Mouse (Mus musculus) limb, embryonic 13.5 days (tissue): ENCODE data around the gene Pde11a. TPM values are rescaled to one million over a fixed set of nuclear protein-coding genes. Genes with fewer than 3 reads are reported as not detected.

Source experiments
- ATAC-seq: fragments of 200-750 bp; cut with Nextera tagmentation; 2 replicates; pipeline ENCODE4 v1.8.0; 2017; ENCODE audit warnings: low read depth, moderate number of reproducible peaks, moderate TSS enrichment; ENCODE audit not compliant: low FRiP score
- H3K27ac ChIP-seq: fragments of 300-500 bp; sonication (generic); 2 replicates; pipeline ENCODE4 v1.5.1; 2015; ENCODE audit warnings: inconsistent platforms, mild to moderate bottlenecking, moderate library complexity
- H3K27me3 ChIP-seq: fragments of 300-500 bp; sonication (generic); 2 replicates; pipeline ENCODE4 v1.6.1; 2015; ENCODE audit warnings: mild to moderate bottlenecking, inconsistent platforms
- H3K36me3 ChIP-seq: fragments of 300-500 bp; sonication (generic); 2 replicates; pipeline ENCODE4 v1.6.1; 2015; ENCODE audit warnings: inconsistent platforms, mild to moderate bottlenecking, moderate library complexity
- H3K4me1 ChIP-seq: fragments of 300-500 bp; sonication (generic); 2 replicates; pipeline ENCODE4 v1.6.1; 2015; ENCODE audit warnings: inconsistent platforms
- H3K4me2 ChIP-seq: fragments of 300-500 bp; sonication (generic); replicated peaks from 2 replicates; pipeline ENCODE4 v1.6.1; 2015; ENCODE audit warnings: inconsistent platforms, mild to moderate bottlenecking, moderate library complexity
- H3K4me3 ChIP-seq: fragments of 300-500 bp; sonication (generic); 2 replicates; pipeline ENCODE4 v1.5.1; 2015; ENCODE audit warnings: moderate library complexity, mild to moderate bottlenecking, inconsistent platforms
- H3K9ac ChIP-seq: fragments of 300-500 bp; sonication (generic); 2 replicates; pipeline ENCODE4 v1.6.1; 2015; ENCODE audit warnings: mild to moderate bottlenecking, inconsistent platforms
- H3K9me3 ChIP-seq: fragments of 300-500 bp; sonication (generic); 2 replicates; pipeline ENCODE4 v1.6.1; 2016; ENCODE audit warnings: inconsistent platforms
- WGBS: fragments of 180-500 bp; shearing (Covaris S2); methylation state at CpG from one replicate; pipeline ENCODE4 v1.1.7; 2015; 5-methylcytosine and 5-hydroxymethylcytosine counted together
- polyA plus RNA-seq: library from polyadenylated mRNA; unstranded; fragments of >200 nt; fragmentation: Nextera tagmentation; extraction: Ambion mirVana; gene quantifications from 2 replicates; pipeline ENCODE4 v1.2.1, GENCODE M21; 2015

Pde11a gene
- polyA plus RNA-seq, 1 experiment from 2014 or later, result 0.50 TPM

- H3K27ac ChIP-seq, result no peak overlapping the region
- 70% methylated on average over 4 of the region's 4 CpGs for WGBS
- no peak overlapping the region for H3K4me2 ChIP-seq
- H3K27me3 ChIP-seq, result no peaks in the 10 kb centered on the region
- H3K9me3 ChIP-seq, result no peaks in the 10 kb centered on the region
- no peak overlapping the region for H3K9ac ChIP-seq
- H3K36me3 ChIP-seq, result no peaks in the 10 kb centered on the region
- no peak overlapping the region for H3K4me3 ChIP-seq
- ATAC-seq, result peak; percentile 28; the same call in 1 of the 2 replicates
- H3K4me1 ChIP-seq, result no peaks in the 10 kb centered on the region
Observed at GRCm38 (mm10) chr2:76286288-76286740, 52.3 kb downstream of the Pde11a start.

- H3K4me1 ChIP-seq, result no peaks in the 10 kb centered on the region
- WGBS, result 80% methylated on average over 3 of the region's 3 CpGs
- no peak overlapping the region for H3K4me2 ChIP-seq
- ATAC-seq, result no peak
- no peaks in the 10 kb centered on the region for H3K36me3 ChIP-seq
- H3K27ac ChIP-seq, result no peak overlapping the region
- no peaks in the 10 kb centered on the region for H3K27me3 ChIP-seq
- H3K9me3 ChIP-seq, result no peaks in the 10 kb centered on the region
- no peak overlapping the region for H3K4me3 ChIP-seq
- no peak overlapping the region for H3K9ac ChIP-seq
Observed at GRCm38 (mm10) chr2:76285150-76285549, 53.4 kb downstream of the Pde11a start.

GRCm38 (mm10) chr2:76283378-76284132 is 55.0 kb downstream of the Pde11a start:
- Histone ChIP-seq H3K36me3 (no peaks in the 10 kb centered on the region), H3K9ac (no peak overlapping the region), H3K27ac (no peak overlapping the region), H3K27me3 (no peaks in the 10 kb centered on the region), H3K4me2 (no peak overlapping the region), H3K9me3 (no peaks in the 10 kb centered on the region), H3K4me1 (no peaks in the 10 kb centered on the region), H3K4me3 (no peak overlapping the region)
- 82% methylated on average over 6 of the region's 6 CpGs for WGBS
- ATAC-seq, result no peak

- no peak for ATAC-seq
- no peaks in the 10 kb centered on the region for H3K9me3 ChIP-seq
- no peak overlapping the region for H3K27ac ChIP-seq
- H3K4me2 ChIP-seq, result no peak overlapping the region
- no peaks in the 10 kb centered on the region for H3K27me3 ChIP-seq
- WGBS, result 77% methylated on average over 1 of the region's 1 CpGs
- peaks cover 6% of the 10 kb centered on the region for H3K4me1 ChIP-seq
- no peak overlapping the region for H3K4me3 ChIP-seq
- no peaks in the 10 kb centered on the region for H3K36me3 ChIP-seq
- H3K9ac ChIP-seq, result no peak overlapping the region
Observed at GRCm38 (mm10) chr2:76269494-76269893, 69.1 kb downstream of the Pde11a start.

- Histone ChIP-seq H3K9ac (no peak overlapping the region), H3K27me3 (no peaks in the 10 kb centered on the region), H3K4me3 (no peak overlapping the region), H3K27ac (no peak overlapping the region), H3K4me2 (no peak overlapping the region), H3K36me3 (no peaks in the 10 kb centered on the region), H3K9me3 (no peaks in the 10 kb centered on the region), H3K4me1 (peaks cover 6% of the 10 kb centered on the region)
- ATAC-seq, result no peak
- 87% methylated on average over 6 of the region's 6 CpGs for WGBS
Observed at GRCm38 (mm10) chr2:76267335-76267734, 71.2 kb downstream of the Pde11a start.

- H3K4me3 ChIP-seq, result no peak overlapping the region
- 81% methylated on average over 10 of the region's 10 CpGs for WGBS
- no peaks in the 10 kb centered on the region for H3K9me3 ChIP-seq
- no peaks in the 10 kb centered on the region for H3K36me3 ChIP-seq
- H3K27ac ChIP-seq, result no peak overlapping the region
- H3K27me3 ChIP-seq, result no peaks in the 10 kb centered on the region
- no peak overlapping the region for H3K4me2 ChIP-seq
- no peak for ATAC-seq
- no peak overlapping the region for H3K9ac ChIP-seq
- H3K4me1 ChIP-seq, result peaks cover 6% of the 10 kb centered on the region
Observed at GRCm38 (mm10) chr2:76266622-76267021, 72.0 kb downstream of the Pde11a start.

- WGBS, result 75% methylated on average over 10 of the region's 10 CpGs
- Histone ChIP-seq H3K4me3 (no peak overlapping the region), H3K9ac (no peak overlapping the region), H3K4me1 (peaks cover 6% of the 10 kb centered on the region), H3K9me3 (no peaks in the 10 kb centered on the region), H3K36me3 (no peaks in the 10 kb centered on the region), H3K27me3 (no peaks in the 10 kb centered on the region), H3K27ac (no peak overlapping the region), H3K4me2 (no peak overlapping the region)
- no peak for ATAC-seq
Observed at GRCm38 (mm10) chr2:76264258-76264657, 74.3 kb downstream of the Pde11a start.

GRCm38 (mm10) chr2:76262661-76263060 is 75.9 kb downstream of the Pde11a start:
- H3K27me3 ChIP-seq, result no peaks in the 10 kb centered on the region
- ATAC-seq, result no peak
- H3K27ac ChIP-seq, result no peak overlapping the region
- no peaks in the 10 kb centered on the region; the same call in none of the 2 replicates for H3K4me1 ChIP-seq
- no peaks in the 10 kb centered on the region for H3K9me3 ChIP-seq
- H3K4me2 ChIP-seq, result no peak overlapping the region
- no peak overlapping the region for H3K4me3 ChIP-seq
- H3K36me3 ChIP-seq, result no peaks in the 10 kb centered on the region
- H3K9ac ChIP-seq, result no peak overlapping the region
- WGBS, result 72% methylated on average over 10 of the region's 10 CpGs

- Histone ChIP-seq H3K27me3 (no peaks in the 10 kb centered on the region), H3K9me3 (no peaks in the 10 kb centered on the region), H3K4me1 (no peaks in the 10 kb centered on the region), H3K27ac (no peak overlapping the region), H3K9ac (no peak overlapping the region), H3K4me2 (no peak overlapping the region), H3K36me3 (no peaks in the 10 kb centered on the region), H3K4me3 (no peak overlapping the region)
- ATAC-seq, result no peak
- 49% methylated on average over 6 of the region's 6 CpGs for whole genome bisulfite sequencing
Observed at GRCm38 (mm10) chr2:76254833-76255232, 83.7 kb downstream of the Pde11a start.

GRCm38 (mm10) chr2:76251379-76251778 is 87.2 kb downstream of the Pde11a start:
- Histone ChIP-seq H3K27me3 (no peaks in the 10 kb centered on the region), H3K27ac (no peak overlapping the region), H3K4me1 (no peaks in the 10 kb centered on the region), H3K4me3 (no peak overlapping the region), H3K9me3 (no peaks in the 10 kb centered on the region), H3K36me3 (no peaks in the 10 kb centered on the region), H3K9ac (no peak overlapping the region), H3K4me2 (no peak overlapping the region)
- WGBS, result 76% methylated on average over 10 of the region's 10 CpGs
- no peak for ATAC-seq

GRCm38 (mm10) chr2:76248242-76248641 is 90.3 kb downstream of the Pde11a start:
- no peak overlapping the region for H3K4me3 ChIP-seq
- no peaks in the 10 kb centered on the region for H3K9me3 ChIP-seq
- H3K36me3 ChIP-seq, result no peaks in the 10 kb centered on the region
- H3K27ac ChIP-seq, result no peak overlapping the region
- no peaks in the 10 kb centered on the region for H3K4me1 ChIP-seq
- no peak for ATAC-seq
- H3K9ac ChIP-seq, result no peak overlapping the region
- no peaks in the 10 kb centered on the region for H3K27me3 ChIP-seq
- 39% methylated on average over 9 of the region's 10 CpGs for WGBS
- no peak overlapping the region for H3K4me2 ChIP-seq

GRCm38 (mm10) chr2:76239175-76239574 is 99.4 kb downstream of the Pde11a start:
- no peak for ATAC-seq
- Histone ChIP-seq H3K36me3 (no peaks in the 10 kb centered on the region), H3K4me2 (no peak overlapping the region), H3K27ac (no peak overlapping the region), H3K4me3 (no peak overlapping the region), H3K27me3 (no peaks in the 10 kb centered on the region), H3K4me1 (no peaks in the 10 kb centered on the region), H3K9ac (no peak overlapping the region), H3K9me3 (no peaks in the 10 kb centered on the region)
- WGBS, result 79% methylated on average over 2 of the region's 2 CpGs

GRCm38 (mm10) chr2:76238496-76238895 is 100.1 kb downstream of the Pde11a start:
- no peak for ATAC-seq
- WGBS, result 86% methylated on average over 3 of the region's 3 CpGs
- no peak overlapping the region for H3K9ac ChIP-seq
- H3K4me2 ChIP-seq, result no peak overlapping the region
- no peaks in the 10 kb centered on the region for H3K4me1 ChIP-seq
- no peaks in the 10 kb centered on the region for H3K9me3 ChIP-seq
- H3K4me3 ChIP-seq, result no peak overlapping the region
- H3K27ac ChIP-seq, result no peak overlapping the region
- H3K36me3 ChIP-seq, result no peaks in the 10 kb centered on the region
- H3K27me3 ChIP-seq, result no peaks in the 10 kb centered on the region
